Mouse (Mus musculus) erythroblast, embryonic 14.5 days (primary cell): ENCODE data around the gene Itga9.

Experiments
- GATA1 ChIP-seq: IDR thresholded peaks from 2 replicates; pipeline ENCODE4 v1.6.1; 2012; ENCODE audit warnings: low read length, inconsistent platforms, mixed read lengths
- TAL1 ChIP-seq: IDR thresholded peaks from 3 replicates; pipeline ENCODE4 v1.6.1; 2012; ENCODE audit warnings: low read length, inconsistent platforms, mixed read lengths

GRCm38 (mm10) chr9:118815543-118815942, 209.1 kb downstream of the Itga9 start:
- TF ChIP-seq GATA1 (no peak), TAL1 (no peak)
